Mouse (Mus musculus) ES-Bruce4 (cell line): ENCODE data around the gene Osbpl2. TPM values are rescaled to one million over a fixed set of nuclear protein-coding genes. Genes with fewer than 3 reads are reported as not detected.
"Not testable (repeated sequence)": the region's sequence is repeated elsewhere in the genome, so short reads cannot be mapped to it uniquely, and the experiment has no call there.

Experiments
- H3K27ac ChIP-seq: 2 replicates; pipeline ENCODE4 v1.5.1; 2012; ENCODE audit warnings: low read length, inconsistent platforms; ENCODE audit not compliant: insufficient read depth
- H3K27me3 ChIP-seq: 2 replicates; pipeline ENCODE4 v1.6.1; 2012; ENCODE audit warnings: mild to moderate bottlenecking, low read length, inconsistent platforms; ENCODE audit not compliant: control insufficient read depth, poor library complexity, insufficient read depth, severe bottlenecking
- H3K36me3 ChIP-seq: 2 replicates; pipeline ENCODE4 v1.6.1; 2012; ENCODE audit warnings: inconsistent platforms, mild to moderate bottlenecking, low read length, moderate library complexity; ENCODE audit not compliant: control insufficient read depth, poor library complexity, insufficient read depth, severe bottlenecking
- H3K4me1 ChIP-seq: one replicate; pipeline ENCODE4 v1.8.1; 2011; ENCODE audit warnings: low read length; ENCODE audit not compliant: control insufficient read depth, insufficient read depth
- H3K4me3 ChIP-seq: 2 replicates; pipeline ENCODE4 v1.5.1; 2011; ENCODE audit warnings: low read depth, mild to moderate bottlenecking, low read length
- H3K9ac ChIP-seq: 2 replicates; pipeline ENCODE4 v1.6.1; 2012; ENCODE audit warnings: low read depth, mild to moderate bottlenecking, inconsistent platforms; ENCODE audit not compliant: poor library complexity, severe bottlenecking
- H3K9me3 ChIP-seq: replicated peaks from 2 replicates; pipeline ENCODE4 v1.6.1; 2012; ENCODE audit warnings: mild to moderate bottlenecking, low read length, inconsistent platforms; ENCODE audit not compliant: control insufficient read depth, poor library complexity, insufficient read depth, severe bottlenecking
- CTCF ChIP-seq: IDR thresholded peaks from one replicate; pipeline ENCODE4 v1.8.1; 2011; ENCODE audit warnings: low read depth, low read length
- EP300 ChIP-seq: IDR thresholded peaks from 2 replicates; pipeline ENCODE4 v1.6.1; 2011; ENCODE audit warnings: low read depth, low read length; ENCODE audit not compliant: insufficient read depth
- POLR2A ChIP-seq: IDR thresholded peaks from one replicate; pipeline ENCODE4 v1.8.1; 2011; ENCODE audit warnings: low read length; ENCODE audit not compliant: insufficient read depth
- polyA plus RNA-seq: library from polyadenylated mRNA; stranded (reverse); fragments of >200 nt; gene quantifications from 2 replicates; pipeline ENCODE4 v1.2.4, GENCODE M21; 2011; ENCODE audit warnings: low read depth; ENCODE audit not compliant: missing spikeins, insufficient read depth, insufficient read length

The Osbpl2 gene
- polyA plus RNA-seq, 1 experiment = 18.9 TPM

GRCm38 (mm10) chr2:180171522-180172070 lies 52.5 kb downstream of the Osbpl2 start:
- no peaks in the 10 kb centered on the region for H3K4me1 ChIP-seq
- no peaks in the 10 kb centered on the region for H3K27me3 ChIP-seq
- H3K4me3 ChIP-seq = peak overlapping the region; percentile 92
- H3K27ac ChIP-seq = no peak overlapping the region
- no peaks in the 10 kb centered on the region for H3K9me3 ChIP-seq
- TF ChIP-seq EP300 = no peak
- no peak for TF ChIP-seq CTCF
- no peak for TF ChIP-seq POLR2A
- peak overlapping the region; percentile 97 for H3K9ac ChIP-seq
- H3K36me3 ChIP-seq = peaks cover 12% of the 10 kb centered on the region

GRCm38 (mm10) chr2:180172152-180172551 lies 53.0 kb downstream of the Osbpl2 start:
- Histone ChIP-seq H3K9ac (peak overlapping the region; percentile 97), H3K27ac (no peak overlapping the region), H3K9me3 (no peaks in the 10 kb centered on the region), H3K4me3 (peak overlapping the region; percentile 92), H3K4me1 (no peaks in the 10 kb centered on the region), H3K27me3 (no peaks in the 10 kb centered on the region), H3K36me3 (peaks cover 17% of the 10 kb centered on the region)
- TF ChIP-seq POLR2A (no peak), CTCF (no peak), EP300 (no peak)

- Histone ChIP-seq H3K9me3 (no peaks in the 10 kb centered on the region), H3K27me3 (no peaks in the 10 kb centered on the region), H3K4me1 (no peaks in the 10 kb centered on the region), H3K27ac (no peak overlapping the region), H3K9ac (no peak overlapping the region), H3K4me3 (no peak overlapping the region), H3K36me3 (peaks cover 27% of the 10 kb centered on the region)
- TF ChIP-seq POLR2A (no peak), EP300 (no peak), CTCF (peak; percentile 21)
These were observed 54.1 kb downstream of the Osbpl2 start for GRCm38 (mm10) chr2:180173163-180173562.

GRCm38 (mm10) chr2:180173711-180174110 lies 54.6 kb downstream of the Osbpl2 start:
- not testable (repeated sequence) for H3K9ac ChIP-seq, H3K4me1 ChIP-seq, H3K9me3 ChIP-seq, H3K27ac ChIP-seq, H3K4me3 ChIP-seq, H3K27me3 ChIP-seq
- H3K36me3 ChIP-seq = peaks cover 33% of the 10 kb centered on the region

GRCm38 (mm10) chr2:180174121-180174520 lies 55.0 kb downstream of the Osbpl2 start:
- Histone ChIP-seq H3K4me3 (no peak overlapping the region), H3K36me3 (peaks cover 37% of the 10 kb centered on the region), H3K27ac (no peak overlapping the region), H3K9me3 (no peaks in the 10 kb centered on the region), H3K4me1 (no peaks in the 10 kb centered on the region), H3K27me3 (no peaks in the 10 kb centered on the region), H3K9ac (no peak overlapping the region)
- TF ChIP-seq POLR2A = no peak
- no peak for TF ChIP-seq EP300
- TF ChIP-seq CTCF = no peak

- TF ChIP-seq POLR2A = no peak
- no peak for TF ChIP-seq CTCF
- Histone ChIP-seq H3K9me3 (no peaks in the 10 kb centered on the region), H3K4me1 (no peaks in the 10 kb centered on the region), H3K9ac (no peak overlapping the region), H3K4me3 (no peak overlapping the region), H3K36me3 (peaks cover 51% of the 10 kb centered on the region), H3K27ac (no peak overlapping the region), H3K27me3 (no peaks in the 10 kb centered on the region)
These were observed 56.6 kb downstream of the Osbpl2 start for GRCm38 (mm10) chr2:180175725-180176124.
